Mouse (Mus musculus) cerebellum, adult 2 months (tissue): ENCODE measurements around the gene Fam168b.

Experiments
- CTCF ChIP-seq: fragments of 200-500 bp; IDR thresholded peaks from 2 replicates; pipeline ENCODE4 v1.5.1; 2011; ENCODE audit warnings: low read depth, mild to moderate bottlenecking, control low read depth, low read length, moderate library complexity, borderline replicate concordance; ENCODE audit not compliant: insufficient read depth
- POLR2A ChIP-seq: fragments of 200-500 bp; IDR thresholded peaks from 2 replicates; pipeline ENCODE4 v1.6.1; 2011; ENCODE audit warnings: low read length, control low read depth, borderline replicate concordance; ENCODE audit not compliant: insufficient read depth

GRCm38 (mm10) chr1:34804863-34805262 is 38.0 kb downstream of the Fam168b start:
- TF ChIP-seq CTCF = no peak
- no peak for TF ChIP-seq POLR2A
